Mouse (Mus musculus): ENCODE results near the gene Rabggta. TPM values are rescaled to one million over a fixed set of nuclear protein-coding genes. Genes with fewer than 3 reads are reported as not detected.
A peak's percentile ranks its signal among the peaks of the same experiment; 100 is the strongest.

Gene Rabggta
- polyA plus RNA-seq, 1 experiment from 2014 or later = 29.3 TPM

GRCm38 (mm10) chr14:55723433-55723832, 1.4 kb upstream of the Rabggta start:
- Histone ChIP-seq H3K27me3 (ENCODE audit: control insufficient read depth, insufficient read depth, low read length) (no peaks in the 10 kb centered on the region), H3K36me3 (ENCODE audit: control insufficient read depth, insufficient read depth, low read length) (peaks cover 9% of the 10 kb centered on the region; the same call in 1 of the 2 replicates), H3K4me1 (ENCODE audit: control insufficient read depth, insufficient read depth, low read length) (0 out of 2 replicates have a peak, but pooled peaks cover 9% of the 10 kb centered on the region), H3K9me3 (ENCODE audit: control insufficient read depth, low read length) (no peaks in the 10 kb centered on the region), H3K4me2 (replicated peaks; ENCODE audit: low read depth, low read length) (no peak overlapping the region), H3K9ac (ENCODE audit: low read depth, low read length) (no peak overlapping the region), H3K4me3 (ENCODE audit: low read length) (no peak overlapping the region), H3K27ac (ENCODE audit: low read depth, low read length) (no peak overlapping the region)
- 92% methylated on average over 7 of the region's 7 CpGs for WGBS
- no peak for ATAC-seq (ENCODE audit: low FRiP score, low TSS enrichment)

GRCm38 (mm10) chr14:55722438-55722945, 429 bp upstream of the Rabggta start:
- Histone ChIP-seq H3K27ac (ENCODE audit: low read depth, low read length) (no peak overlapping the region), H3K9ac (ENCODE audit: low read depth, low read length) (peak overlapping the region; percentile 77; the same call in 1 of the 2 replicates), H3K9me3 (ENCODE audit: control insufficient read depth, low read length) (no peaks in the 10 kb centered on the region), H3K4me2 (replicated peaks; ENCODE audit: low read depth, low read length) (peak overlapping the region; percentile 73), H3K36me3 (ENCODE audit: control insufficient read depth, insufficient read depth, low read length) (peaks cover 12% of the 10 kb centered on the region; the same call in 1 of the 2 replicates), H3K4me1 (ENCODE audit: control insufficient read depth, insufficient read depth, low read length) (0 out of 2 replicates have a peak, but pooled peaks cover 9% of the 10 kb centered on the region), H3K4me3 (ENCODE audit: low read length) (peak overlapping the region; percentile 83), H3K27me3 (ENCODE audit: control insufficient read depth, insufficient read depth, low read length) (no peaks in the 10 kb centered on the region)
- peak; percentile 10; the same call in 1 of the 2 replicates for ATAC-seq (ENCODE audit: low FRiP score, low TSS enrichment)
- 51% methylated on average over 8 of the region's 8 CpGs for WGBS

GRCm38 (mm10) chr14:55721076-55721475, 987 bp downstream of the Rabggta start:
- WGBS = 82% methylated on average over 6 of the region's 6 CpGs
- Histone ChIP-seq H3K36me3 (ENCODE audit: control insufficient read depth, insufficient read depth, low read length) (peaks cover 23% of the 10 kb centered on the region; the same call in 1 of the 2 replicates), H3K4me2 (replicated peaks; ENCODE audit: low read depth, low read length) (peak overlapping the region; percentile 73), H3K4me1 (ENCODE audit: control insufficient read depth, insufficient read depth, low read length) (0 out of 2 replicates have a peak, but pooled peaks cover 9% of the 10 kb centered on the region), H3K9ac (ENCODE audit: low read depth, low read length) (no peak overlapping the region; the same call in 1 of the 2 replicates), H3K27me3 (ENCODE audit: control insufficient read depth, insufficient read depth, low read length) (no peaks in the 10 kb centered on the region), H3K9me3 (ENCODE audit: control insufficient read depth, low read length) (no peaks in the 10 kb centered on the region), H3K27ac (ENCODE audit: low read depth, low read length) (no peak overlapping the region), H3K4me3 (ENCODE audit: low read length) (peak overlapping the region; percentile 83; the same call in 1 of the 2 replicates)
- no peak for ATAC-seq (ENCODE audit: low FRiP score, low TSS enrichment)

- H3K36me3 ChIP-seq (ENCODE audit: control insufficient read depth, insufficient read depth, low read length) = peaks cover 25% of the 10 kb centered on the region; the same call in 1 of the 2 replicates
- H3K4me1 ChIP-seq (ENCODE audit: control insufficient read depth, insufficient read depth, low read length) = 0 out of 2 replicates have a peak, but pooled peaks cover 9% of the 10 kb centered on the region
- ATAC-seq (ENCODE audit: low FRiP score, low TSS enrichment) = no peak
- no peaks in the 10 kb centered on the region for H3K9me3 ChIP-seq (ENCODE audit: control insufficient read depth, low read length)
- no peak overlapping the region; the same call in 1 of the 2 replicates for H3K4me2 ChIP-seq (replicated peaks; ENCODE audit: low read depth, low read length)
- no peak overlapping the region for H3K4me3 ChIP-seq (ENCODE audit: low read length)
- WGBS = 93% methylated on average over 12 of the region's 12 CpGs
- no peak overlapping the region for H3K27ac ChIP-seq (ENCODE audit: low read depth, low read length)
- no peak overlapping the region for H3K9ac ChIP-seq (ENCODE audit: low read depth, low read length)
- no peaks in the 10 kb centered on the region for H3K27me3 ChIP-seq (ENCODE audit: control insufficient read depth, insufficient read depth, low read length)
These were observed 1.4 kb downstream of the Rabggta start for GRCm38 (mm10) chr14:55720666-55721065.

- Histone ChIP-seq H3K9ac (ENCODE audit: low read depth, low read length) (no peak overlapping the region), H3K4me1 (ENCODE audit: control insufficient read depth, insufficient read depth, low read length) (0 out of 2 replicates have a peak, but pooled peaks cover 9% of the 10 kb centered on the region), H3K36me3 (ENCODE audit: control insufficient read depth, insufficient read depth, low read length) (peaks cover 25% of the 10 kb centered on the region; the same call in 1 of the 2 replicates), H3K4me3 (ENCODE audit: low read length) (no peak overlapping the region), H3K27ac (ENCODE audit: low read depth, low read length) (no peak overlapping the region), H3K9me3 (ENCODE audit: control insufficient read depth, low read length) (no peaks in the 10 kb centered on the region), H3K27me3 (ENCODE audit: control insufficient read depth, insufficient read depth, low read length) (no peaks in the 10 kb centered on the region), H3K4me2 (replicated peaks; ENCODE audit: low read depth, low read length) (no peak overlapping the region)
- 91% methylated on average over 6 of the region's 6 CpGs for WGBS
- ATAC-seq (ENCODE audit: low FRiP score, low TSS enrichment) = no peak
These were observed 2.3 kb downstream of the Rabggta start for GRCm38 (mm10) chr14:55719737-55720136.

- 81% methylated on average over 8 of the region's 8 CpGs for WGBS
- ATAC-seq (ENCODE audit: low FRiP score, low TSS enrichment) = no peak
These were observed 5.2 kb downstream of the Rabggta start for GRCm38 (mm10) chr14:55716884-55717283.

GRCm38 (mm10) chr14:55716271-55716670, 5.8 kb downstream of the Rabggta start:
- no peak overlapping the region for H3K27ac ChIP-seq (ENCODE audit: low read depth, low read length)
- WGBS = 91% methylated on average over 6 of the region's 6 CpGs

More at GRCm38 (mm10) chr14:55716884-55717283, 5.2 kb downstream of the Rabggta start:
- no peak overlapping the region for H3K27ac ChIP-seq (ENCODE audit: low read depth, low read length)
- H3K4me1 ChIP-seq (ENCODE audit: control insufficient read depth, insufficient read depth, low read length) = 0 out of 2 replicates have a peak, but pooled peaks cover 12% of the 10 kb centered on the region
- no peak overlapping the region for H3K9ac ChIP-seq (ENCODE audit: low read depth, low read length)
- peaks cover 25% of the 10 kb centered on the region; the same call in 1 of the 2 replicates for H3K36me3 ChIP-seq (ENCODE audit: control insufficient read depth, insufficient read depth, low read length)
- H3K9me3 ChIP-seq (ENCODE audit: control insufficient read depth, low read length) = no peaks in the 10 kb centered on the region
- H3K4me2 ChIP-seq (replicated peaks; ENCODE audit: low read depth, low read length) = no peak overlapping the region
- 0 out of 2 replicates have a peak, but pooled peaks cover 5% of the 10 kb centered on the region for H3K27me3 ChIP-seq (ENCODE audit: control insufficient read depth, insufficient read depth, low read length)
- no peak overlapping the region for H3K4me3 ChIP-seq (ENCODE audit: low read length)

GRCm38 (mm10) chr14:55714893-55715292, 7.2 kb downstream of the Rabggta start:
- Histone ChIP-seq H3K36me3 (ENCODE audit: control insufficient read depth, insufficient read depth, low read length) (peaks cover 25% of the 10 kb centered on the region; the same call in 1 of the 2 replicates), H3K9me3 (ENCODE audit: control insufficient read depth, low read length) (no peaks in the 10 kb centered on the region), H3K27ac (ENCODE audit: low read depth, low read length) (no peak overlapping the region), H3K4me3 (ENCODE audit: low read length) (no peak overlapping the region), H3K9ac (ENCODE audit: low read depth, low read length) (no peak overlapping the region), H3K4me1 (ENCODE audit: control insufficient read depth, insufficient read depth, low read length) (0 out of 2 replicates have a peak, but pooled peaks cover 3% of the 10 kb centered on the region), H3K4me2 (replicated peaks; ENCODE audit: low read depth, low read length) (no peak overlapping the region), H3K27me3 (ENCODE audit: control insufficient read depth, insufficient read depth, low read length) (0 out of 2 replicates have a peak, but pooled peaks cover 5% of the 10 kb centered on the region)
- 43% methylated on average over 6 of the region's 6 CpGs for WGBS
- ATAC-seq (ENCODE audit: low FRiP score, low TSS enrichment) = no peak

More at GRCm38 (mm10) chr14:55716271-55716670, 5.8 kb downstream of the Rabggta start:
- Histone ChIP-seq H3K4me1 (ENCODE audit: control insufficient read depth, insufficient read depth, low read length) (0 out of 2 replicates have a peak, but pooled peaks cover 11% of the 10 kb centered on the region), H3K9me3 (ENCODE audit: control insufficient read depth, low read length) (no peaks in the 10 kb centered on the region), H3K4me3 (ENCODE audit: low read length) (no peak overlapping the region), H3K9ac (ENCODE audit: low read depth, low read length) (no peak overlapping the region), H3K36me3 (ENCODE audit: control insufficient read depth, insufficient read depth, low read length) (peaks cover 25% of the 10 kb centered on the region; the same call in 1 of the 2 replicates), H3K27me3 (ENCODE audit: control insufficient read depth, insufficient read depth, low read length) (0 out of 2 replicates have a peak, but pooled peaks cover 5% of the 10 kb centered on the region), H3K4me2 (replicated peaks; ENCODE audit: low read depth, low read length) (no peak overlapping the region)
- ATAC-seq (ENCODE audit: low FRiP score, low TSS enrichment) = no peak

- Histone ChIP-seq H3K4me3 (ENCODE audit: low read length) (peak within 1 kb of the TSS; percentile 18; the same call in 1 of the 2 replicates), H3K9ac (ENCODE audit: low read depth, low read length) (no peak within 1 kb of the TSS), H3K4me1 (ENCODE audit: control insufficient read depth, insufficient read depth, low read length) (0 out of 2 replicates have a peak, but pooled peaks cover 3% of the 10 kb centered on the region), H3K4me2 (replicated peaks; ENCODE audit: low read depth, low read length) (peak within 1 kb of the TSS; percentile 42), H3K9me3 (ENCODE audit: control insufficient read depth, low read length) (no peaks in the 10 kb centered on the region), H3K27ac (ENCODE audit: low read depth, low read length) (no peak within 1 kb of the TSS), H3K27me3 (ENCODE audit: control insufficient read depth, insufficient read depth, low read length) (0 out of 2 replicates have a peak, but pooled peaks cover 5% of the 10 kb centered on the region), H3K36me3 (ENCODE audit: control insufficient read depth, insufficient read depth, low read length) (peaks cover 19% of the 10 kb centered on the region; the same call in 1 of the 2 replicates)
- 25% methylated on average over 4 of the region's 4 CpGs for WGBS
- no peak for ATAC-seq (ENCODE audit: low FRiP score, low TSS enrichment)
These were observed 8.3 kb downstream of the Rabggta start, which contains the start of gene Tgm1 for GRCm38 (mm10) chr14:55713729-55714122. Gene Tgm1 (minus strand): TSS chr14:55713926.
